ENCODE assay signal across 8 mouse cellular contexts in genomic region chr8:116922060-116922757, GRCm38 (mm10). TPM values are rescaled to one million over a fixed set of nuclear protein-coding genes. Genes with fewer than 3 reads are reported as not detected.
DNase-seq lines count a peak whose midpoint lies in the region; ATAC-seq and TF ChIP-seq lines count a peak whose summit lies in the region.

No protein-coding gene starts in this region.

- DNase-seq in lung, postnatal 14 days, result no peak
- DNase-seq in left cerebral cortex, adult 9 months (ENCODE audit: low spot score in 2 of 2), result no peak
- no peak for DNase-seq in right cerebral cortex, postnatal 25 days
- DNase-seq in urinary bladder, adult 18-20 months (ENCODE audit: low spot score in 2 of 2), result no peak

- peak overlapping the region; percentile 72 for H3K4me2 ChIP-seq in lung, embryonic 15.5 days
- H3K4me2 ChIP-seq in intestine, embryonic 15.5 days (replicated peaks), result peak overlapping the region; percentile 66
- peak overlapping the region; percentile 83 for H3K4me2 ChIP-seq in neural tube, embryonic 13.5 days

- H3K4me1 ChIP-seq in lung, embryonic 15.5 days, result peaks cover 18% of the 10 kb centered on the region
- no peaks in the 10 kb centered on the region; the same call in 1 of the 2 replicates for H3K4me1 ChIP-seq in embryonic fibroblast, embryonic 13.5 days (ENCODE audit: control insufficient read depth, insufficient read depth, low read length)
- H3K4me1 ChIP-seq in intestine, embryonic 15.5 days (replicated peaks), result peaks cover 10% of the 10 kb centered on the region
- peaks cover 21% of the 10 kb centered on the region for H3K4me1 ChIP-seq in neural tube, embryonic 13.5 days (replicated peaks)

- TF ChIP-seq POLR2A in embryonic fibroblast, embryonic 13.5 days (IDR thresholded peaks at IDR 0.05; ENCODE audit: low read depth, low read length), result 0 out of 2 replicates have a peak, but pooled peaks have one; percentile 17

- ATAC-seq in lung, embryonic 15.5 days (ENCODE audit: borderline replicate concordance, extremely low read depth, low FRiP score, low TSS enrichment), result no peak
- no peak for ATAC-seq in intestine, embryonic 15.5 days
- peak; percentile 19; the same call in 1 of the 2 replicates for ATAC-seq in neural tube, embryonic 13.5 days (ENCODE audit: low read depth)

- TF ChIP-seq CTCF in embryonic fibroblast, embryonic 13.5 days (IDR thresholded peaks at IDR 0.05; ENCODE audit: borderline replicate concordance, insufficient read depth, low read length), result no peak

- no peaks in the 10 kb centered on the region for H3K27me3 ChIP-seq in lung, embryonic 15.5 days
- H3K27me3 ChIP-seq in intestine, embryonic 15.5 days (replicated peaks), result no peaks in the 10 kb centered on the region
- no peaks in the 10 kb centered on the region for H3K27me3 ChIP-seq in neural tube, embryonic 13.5 days

- H3K9me3 ChIP-seq in lung, embryonic 15.5 days, result no peaks in the 10 kb centered on the region
- no peaks in the 10 kb centered on the region for H3K9me3 ChIP-seq in intestine, embryonic 15.5 days
- no peaks in the 10 kb centered on the region for H3K9me3 ChIP-seq in neural tube, embryonic 13.5 days

- H3K27ac ChIP-seq in lung, embryonic 15.5 days, result peak overlapping the region; percentile 91; the same call in 1 of the 2 replicates
- H3K27ac ChIP-seq in embryonic fibroblast, embryonic 13.5 days (ENCODE audit: insufficient read depth, low read length), result peak overlapping the region; percentile 16; the same call in 1 of the 2 replicates
- H3K27ac ChIP-seq in intestine, embryonic 15.5 days, result 0 out of 2 replicates have a peak overlapping the region, but pooled peaks have one; percentile 78
- H3K27ac ChIP-seq in neural tube, embryonic 13.5 days (replicated peaks), result 0 out of 2 replicates have a peak overlapping the region, but pooled peaks have one; percentile 88

- peaks cover 15% of the 10 kb centered on the region for H3K36me3 ChIP-seq in lung, embryonic 15.5 days
- H3K36me3 ChIP-seq in intestine, embryonic 15.5 days, result no peaks in the 10 kb centered on the region
- H3K36me3 ChIP-seq in neural tube, embryonic 13.5 days, result 0 out of 2 replicates have a peak, but pooled peaks cover 2% of the 10 kb centered on the region

- WGBS in lung, embryonic 15.5 days, result 28% methylated on average over 17 of the region's 17 CpGs
- 28% methylated on average over 17 of the region's 17 CpGs for WGBS in intestine, embryonic 15.5 days
- WGBS in neural tube, embryonic 13.5 days, result 32% methylated on average over 17 of the region's 17 CpGs

- H3K9ac ChIP-seq in lung, embryonic 15.5 days, result peak overlapping the region; percentile 90
- H3K9ac ChIP-seq in intestine, embryonic 15.5 days, result peak overlapping the region; percentile 74
- H3K9ac ChIP-seq in neural tube, embryonic 13.5 days, result peak overlapping the region; percentile 78

- H3K4me3 ChIP-seq in lung, embryonic 15.5 days, result peak overlapping the region; percentile 85
- peak overlapping the region; percentile 70 for H3K4me3 ChIP-seq in embryonic fibroblast, embryonic 13.5 days (ENCODE audit: insufficient read depth, low read length)
- H3K4me3 ChIP-seq in intestine, embryonic 15.5 days (replicated peaks), result peak overlapping the region; percentile 90
- H3K4me3 ChIP-seq in neural tube, embryonic 13.5 days, result peak overlapping the region; percentile 71

RNA-seq across cellular contexts. Expression of gene Cenpn, which starts 0.7 kb away (rescaled TPM):
- 45.7 and 46.5 TPM in 2 replicates for polyA plus RNA-seq in lung, embryonic 15.5 days (2015; fragmentation: Nextera tagmentation; extraction: Ambion mirVana)
- polyA plus RNA-seq in embryonic fibroblast, embryonic 13.5 days (2011; ENCODE audit: insufficient read length, low read depth, missing spikeins), result 17.4 and 22.7 TPM in 2 replicates
- 24.5 and 29.5 TPM in 2 replicates for polyA plus RNA-seq in intestine, embryonic 15.5 days (2015; fragmentation: Nextera tagmentation; extraction: Ambion mirVana)
- 10.2 and 12.5 TPM in 2 replicates for polyA plus RNA-seq in neural tube, embryonic 13.5 days (2015; fragmentation: Nextera tagmentation; extraction: Ambion mirVana)

RNA-seq across cellular contexts. Expression of gene Cmc2, which starts 1.0 kb away (rescaled TPM):
- 85.7 and 86.6 TPM in 2 replicates for polyA plus RNA-seq in lung, embryonic 15.5 days (2015; fragmentation: Nextera tagmentation; extraction: Ambion mirVana)
- polyA plus RNA-seq in embryonic fibroblast, embryonic 13.5 days (2011; ENCODE audit: insufficient read length, low read depth, missing spikeins), result 14.4 and 23.8 TPM in 2 replicates
- polyA plus RNA-seq in intestine, embryonic 15.5 days (2015; fragmentation: Nextera tagmentation; extraction: Ambion mirVana), result 73.1 and 79.8 TPM in 2 replicates
- 40.9 and 46.8 TPM in 2 replicates for polyA plus RNA-seq in neural tube, embryonic 13.5 days (2015; fragmentation: Nextera tagmentation; extraction: Ambion mirVana)

RNA-seq across cellular contexts. Expression of gene Atmin, which starts 21.0 kb away (rescaled TPM):
- 12.1 and 13.0 TPM in 2 replicates for polyA plus RNA-seq in lung, embryonic 15.5 days (2015; fragmentation: Nextera tagmentation; extraction: Ambion mirVana)
- polyA plus RNA-seq in embryonic fibroblast, embryonic 13.5 days (2011; ENCODE audit: insufficient read length, low read depth, missing spikeins), result 11.0 TPM in 2 replicates
- 9.5 and 10.2 TPM in 2 replicates for polyA plus RNA-seq in intestine, embryonic 15.5 days (2015; fragmentation: Nextera tagmentation; extraction: Ambion mirVana)
- 20.6 and 21.4 TPM in 2 replicates for polyA plus RNA-seq in neural tube, embryonic 13.5 days (2015; fragmentation: Nextera tagmentation; extraction: Ambion mirVana)

RNA-seq across cellular contexts. Expression of gene 1700030J22Rik, which starts 56.5 kb away (rescaled TPM):
- 2.4 and 2.8 TPM in 2 replicates for polyA plus RNA-seq in lung, embryonic 15.5 days (2015; fragmentation: Nextera tagmentation; extraction: Ambion mirVana)
- polyA plus RNA-seq in embryonic fibroblast, embryonic 13.5 days (2011; ENCODE audit: insufficient read length, low read depth, missing spikeins), result 0.61 and 0.97 TPM in 2 replicates
- 1.2 and 1.3 TPM in 2 replicates for polyA plus RNA-seq in intestine, embryonic 15.5 days (2015; fragmentation: Nextera tagmentation; extraction: Ambion mirVana)
- polyA plus RNA-seq in neural tube, embryonic 13.5 days (2015; fragmentation: Nextera tagmentation; extraction: Ambion mirVana), result 4.9 and 6.5 TPM in 2 replicates

Comparison
In these comparisons a context has a peak if more than half of its experiments do, and no peak if none do; other contexts are left out.
1. H3K27ac ChIP-seq: peak in every context shown above with its lines; median percentile 91 in lung, embryonic 15.5 days; 88 in neural tube, embryonic 13.5 days; 78 in intestine, embryonic 15.5 days; 16 in embryonic fibroblast, embryonic 13.5 days.